Mouse (Mus musculus): Measurements from ENCODE around the gene Stra8.

DNA sequence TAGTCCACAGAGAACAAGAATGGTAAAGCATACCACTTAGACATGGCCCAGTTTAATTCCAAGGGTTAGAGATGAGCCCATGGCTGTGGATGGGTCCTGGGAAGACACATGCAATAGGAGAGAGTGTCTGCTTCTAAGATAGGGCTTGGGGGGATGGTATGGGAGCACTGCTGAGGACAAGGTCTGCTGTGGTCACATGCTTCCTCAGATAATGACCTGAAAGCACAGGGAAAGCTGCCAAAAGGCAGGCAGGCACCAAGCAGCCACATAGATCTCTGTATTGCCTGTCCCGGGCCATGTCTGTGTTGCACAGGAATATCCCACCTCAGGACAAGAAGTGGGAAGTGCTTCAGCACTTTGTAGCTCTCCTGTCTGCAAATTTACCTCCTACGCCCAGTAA, 20.8 kb upstream of the Stra8 start:
- TF ChIP-seq CTCF (conservative IDR thresholded peaks at IDR 0.05; ENCODE audit: low read length) (no peak), NANOG (IDR thresholded peaks at IDR 0.05; ENCODE audit: borderline replicate concordance, low read length) (no peak), POU5F1 (IDR thresholded peaks at IDR 0.05; ENCODE audit: borderline replicate concordance, low read length) (no peak)

All from E14TG2a.4 (cell line).